Mouse (Mus musculus) lung, postnatal 14 days (tissue): ENCODE measurements around the gene Cald1.
A peak's percentile ranks its signal among the peaks of the same experiment; 100 is the strongest.

Experiments used
- DNase-seq: peaks from one replicate; pipeline ENCODE4 v3.0.0; 2021

The Cald1 gene

DNA sequence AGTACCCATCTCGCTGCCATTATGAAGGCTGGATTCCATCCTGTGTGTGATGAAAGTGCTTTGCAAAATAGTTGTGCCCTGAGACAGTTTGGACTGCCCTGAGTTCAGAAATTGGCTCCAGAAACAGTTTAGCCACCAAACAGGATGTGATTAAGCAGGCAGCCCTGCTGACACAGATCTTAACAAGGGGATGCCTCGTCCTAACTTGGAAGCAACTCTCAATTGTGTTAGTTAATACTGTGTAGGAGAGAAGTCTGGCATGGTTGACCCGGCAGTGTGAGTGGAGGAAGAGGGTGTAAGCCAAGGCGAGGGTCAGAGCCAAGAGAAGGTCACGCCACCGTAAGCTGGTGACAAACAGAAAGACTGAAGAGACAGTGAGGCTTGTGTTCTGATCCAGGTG lies 123.4 kb downstream of the Cald1 start:
- no peak for DNase-seq

DNA sequence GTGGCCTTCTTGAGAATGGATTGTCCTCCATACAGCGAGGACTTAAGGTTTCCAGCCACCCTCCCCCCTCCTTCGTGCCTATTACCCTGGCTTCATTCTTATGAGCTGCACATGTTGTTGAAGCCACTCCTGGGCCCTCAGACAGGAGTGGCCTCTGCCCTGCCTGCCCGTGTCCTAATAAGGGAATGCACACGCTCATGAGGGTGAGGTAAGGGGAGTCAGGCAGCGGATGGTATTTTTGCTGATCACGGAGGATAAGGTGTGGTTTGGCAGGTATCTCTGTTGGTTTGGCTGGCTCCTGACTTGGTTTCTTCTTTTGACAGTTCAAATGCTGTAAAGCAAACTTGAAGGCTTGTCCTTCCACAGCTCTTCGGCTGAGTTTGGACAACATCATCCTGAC lies 124.4 kb downstream of the Cald1 start:
- no peak for DNase-seq

DNA sequence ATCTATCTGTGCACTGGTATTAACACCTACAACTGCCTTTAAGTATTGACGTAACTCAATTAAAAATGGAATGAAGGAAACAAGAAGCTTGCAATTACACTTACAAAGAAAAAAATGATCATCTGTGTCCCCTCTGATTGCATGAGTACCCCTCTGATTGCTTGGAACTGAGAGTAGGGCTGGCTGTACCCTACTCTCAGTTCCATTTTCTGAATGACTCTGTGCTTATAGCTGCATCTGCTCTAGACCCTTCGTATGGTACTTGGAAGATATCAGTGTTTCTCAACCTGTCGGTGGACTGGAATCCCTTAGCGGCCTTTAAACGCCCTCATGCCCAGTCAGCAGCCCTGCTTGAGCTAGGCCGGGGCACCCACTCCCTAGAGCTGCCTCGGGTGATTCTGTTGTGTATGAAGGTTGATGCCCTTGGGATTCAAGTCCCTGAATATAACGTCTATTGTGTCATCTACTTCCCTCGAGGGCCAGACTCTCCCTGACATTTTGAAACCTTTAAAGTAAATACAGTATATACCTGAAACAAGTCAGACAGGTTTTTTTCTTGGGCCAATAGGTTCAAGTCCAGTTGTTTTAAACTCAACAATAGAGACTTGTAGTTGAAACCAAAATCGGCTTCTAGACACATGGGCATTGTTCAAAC lies 125.1 kb downstream of the Cald1 start:
- DNase-seq = no peak

DNA sequence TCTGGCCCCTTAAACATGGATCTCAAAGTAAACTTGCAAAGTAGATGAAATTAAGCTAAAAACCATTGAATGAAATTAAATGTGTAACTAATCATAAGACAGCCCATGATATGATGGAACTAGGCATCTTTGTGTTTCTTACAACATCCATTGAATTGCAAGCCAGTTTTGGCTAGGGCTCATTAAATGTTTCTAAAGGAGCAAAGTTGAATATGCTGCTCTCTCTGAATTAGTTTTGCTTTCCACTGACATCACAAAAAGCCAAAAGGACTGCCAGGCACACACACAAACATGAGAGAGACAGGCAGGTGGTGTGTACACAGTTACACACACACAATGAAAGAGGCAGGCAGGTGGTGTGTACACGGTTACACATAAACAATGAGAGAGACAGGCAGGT lies 127.4 kb downstream of the Cald1 start:
- DNase-seq = no peak

GRCm38 (mm10) chr6:34726104-34726503 lies 127.8 kb downstream of the Cald1 start:
- DNase-seq = no peak

GRCm38 (mm10) chr6:34727316-34727983 lies 129.2 kb downstream of the Cald1 start:
- DNase-seq = no peak

GRCm38 (mm10) chr6:34729449-34730151 lies 131.3 kb downstream of the Cald1 start:
- DNase-seq = no peak

DNA sequence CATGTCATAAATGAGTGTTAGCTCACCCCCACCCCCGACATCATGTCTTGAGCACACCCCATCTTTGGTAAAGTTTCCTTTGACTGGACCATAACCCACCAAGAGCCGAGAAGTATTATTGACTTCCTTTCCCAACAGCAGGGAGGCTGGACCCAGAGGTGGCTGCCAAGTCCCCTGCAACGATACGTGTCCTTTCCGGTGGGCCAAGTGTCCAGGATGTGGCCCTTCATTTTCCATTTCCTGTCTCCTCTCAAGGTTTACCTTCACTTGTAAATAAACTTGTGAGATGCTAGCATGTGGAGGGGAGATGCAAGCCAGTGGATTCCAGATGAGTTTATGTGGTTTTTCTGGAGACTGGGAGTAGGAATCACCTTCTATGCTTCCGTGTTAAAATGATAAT lies 132.7 kb downstream of the Cald1 start:
- DNase-seq = no peak

- DNase-seq = no peak
Observed at GRCm38 (mm10) chr6:34731529-34731928, 133.2 kb downstream of the Cald1 start.

DNA sequence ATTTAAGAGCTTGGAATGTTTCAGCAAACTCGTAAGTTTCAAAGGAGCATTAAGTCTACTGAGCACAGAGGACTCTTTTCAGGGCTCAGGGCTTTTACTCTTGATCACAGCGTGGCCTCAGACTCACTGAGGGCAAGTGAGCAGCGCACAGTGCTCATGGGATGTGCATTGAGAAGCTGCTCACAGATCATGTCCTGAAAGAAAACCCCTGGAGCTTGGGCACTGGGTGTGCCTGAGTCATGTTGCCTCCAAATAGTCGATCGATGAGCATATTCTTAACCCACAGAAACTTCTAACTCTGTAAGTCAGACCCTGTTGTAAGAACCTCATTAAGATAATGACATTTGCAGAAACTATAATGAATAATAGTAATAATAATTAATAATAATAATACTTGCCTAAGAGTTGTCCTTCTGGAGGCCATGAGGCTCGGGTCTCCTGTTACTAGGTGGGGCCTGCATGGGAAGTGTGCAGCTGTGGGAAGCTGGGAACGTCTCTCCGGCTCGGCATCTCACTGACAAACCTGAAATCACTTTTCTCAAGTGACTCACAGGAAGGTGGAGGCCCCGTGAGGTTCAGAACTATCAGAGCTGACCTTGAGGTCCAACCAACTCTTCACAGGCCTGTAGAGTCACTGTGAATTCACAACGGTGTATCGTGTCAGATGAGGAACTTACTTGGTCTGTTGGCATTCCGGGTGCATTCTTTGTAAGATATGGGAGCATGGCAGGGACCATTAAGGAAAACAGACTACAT lies 136.8 kb downstream of the Cald1 start:
- DNase-seq = no peak

DNA sequence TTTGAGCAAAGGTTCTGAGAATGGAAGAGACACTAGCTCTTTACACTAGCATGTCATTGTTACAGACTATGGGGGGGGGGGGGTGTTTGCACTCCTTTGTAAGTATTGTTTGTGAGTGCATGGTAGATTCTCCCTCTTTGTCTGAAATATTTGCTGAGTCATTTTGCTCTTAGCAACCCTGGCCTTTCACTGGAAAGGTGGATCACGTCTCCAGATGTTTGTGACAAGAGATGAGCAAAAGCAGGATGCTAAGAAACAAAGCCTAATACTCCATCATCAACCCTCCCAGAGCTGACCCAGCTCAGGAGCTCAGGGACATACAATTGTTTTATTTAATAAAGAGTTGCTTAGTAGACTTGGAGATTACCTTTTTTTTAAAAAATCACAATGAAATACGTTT lies 138.6 kb downstream of the Cald1 start:
- DNase-seq = no peak

DNA sequence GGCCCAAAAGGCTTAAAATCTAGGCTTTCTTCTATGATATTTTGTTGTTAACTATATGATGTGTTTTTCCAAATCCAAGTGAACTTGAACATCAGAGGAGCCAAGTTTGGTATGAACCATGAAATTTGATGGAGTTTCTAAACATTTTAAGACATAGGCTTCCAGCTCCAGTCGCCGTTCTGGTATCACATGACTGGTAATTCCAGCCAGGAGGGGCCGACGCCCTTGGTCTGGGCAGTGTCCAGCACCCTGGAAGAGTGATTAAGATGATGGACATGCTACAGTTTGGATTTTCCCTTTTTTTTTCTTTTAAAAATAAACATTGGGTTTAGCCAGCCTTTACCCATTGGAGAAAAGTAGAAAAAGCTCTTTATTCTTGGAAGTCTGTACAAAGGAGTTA lies 145.6 kb downstream of the Cald1 start:
- peak; percentile 15 for DNase-seq

DNA sequence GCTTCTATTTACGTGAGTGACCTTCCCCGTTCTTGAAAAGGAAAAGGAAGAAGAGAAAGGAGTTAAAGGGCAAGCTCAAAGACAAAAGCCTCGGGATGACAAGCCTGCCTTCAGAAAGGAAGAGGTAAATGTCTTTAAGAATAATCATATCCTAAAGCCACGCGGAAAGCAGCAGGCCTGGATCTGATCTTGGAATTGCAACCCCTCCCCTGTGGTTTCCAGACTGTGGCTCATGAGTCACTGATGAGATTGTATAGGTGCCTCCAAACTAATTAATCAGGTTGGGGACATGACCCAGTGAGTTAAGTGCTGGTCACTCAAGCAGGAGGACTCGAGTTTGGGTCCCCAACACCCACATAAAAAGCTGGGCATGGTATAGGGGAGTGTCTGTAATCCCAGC lies 149.5 kb downstream of the Cald1 start:
- DNase-seq = no peak

DNA sequence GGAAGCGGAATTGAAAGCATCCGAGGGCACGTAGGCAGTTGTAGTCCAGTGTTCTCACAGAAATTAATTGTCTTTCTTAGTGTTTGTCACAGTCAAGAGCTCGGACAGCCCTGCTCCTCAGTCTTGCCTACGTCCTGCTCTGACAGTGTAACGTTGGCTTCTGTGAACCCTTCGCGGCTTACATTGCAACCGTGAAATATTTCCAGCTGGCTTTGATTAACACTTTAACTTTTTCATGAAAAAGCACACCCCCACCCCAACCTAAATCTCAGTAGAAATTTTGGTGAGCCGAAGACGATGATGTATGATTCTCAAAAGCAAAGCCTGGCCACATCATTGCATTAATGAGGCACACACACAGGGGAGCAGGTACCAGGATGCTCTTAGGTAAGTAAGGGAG lies 150.3 kb downstream of the Cald1 start:
- no peak for DNase-seq

DNA sequence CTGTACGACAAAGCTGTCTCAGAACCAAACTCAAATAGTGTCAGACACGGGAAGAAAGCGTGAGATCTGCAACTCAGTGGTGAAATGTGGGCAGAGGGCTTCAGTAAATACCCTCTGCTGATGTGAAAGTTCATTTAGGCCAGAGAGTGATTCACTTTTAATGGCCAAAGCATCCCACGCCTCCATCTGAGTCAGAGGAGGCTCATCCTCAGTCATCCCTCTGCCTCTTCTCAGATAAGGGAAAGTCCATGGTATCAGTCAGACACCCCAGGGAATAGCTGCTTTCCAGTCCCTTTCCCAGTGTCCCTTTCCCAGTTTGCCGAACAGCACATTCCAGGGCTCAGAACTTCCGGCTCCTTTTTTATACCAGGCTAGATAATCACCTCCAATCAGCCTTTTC lies 151.2 kb downstream of the Cald1 start:
- DNase-seq = no peak

DNA sequence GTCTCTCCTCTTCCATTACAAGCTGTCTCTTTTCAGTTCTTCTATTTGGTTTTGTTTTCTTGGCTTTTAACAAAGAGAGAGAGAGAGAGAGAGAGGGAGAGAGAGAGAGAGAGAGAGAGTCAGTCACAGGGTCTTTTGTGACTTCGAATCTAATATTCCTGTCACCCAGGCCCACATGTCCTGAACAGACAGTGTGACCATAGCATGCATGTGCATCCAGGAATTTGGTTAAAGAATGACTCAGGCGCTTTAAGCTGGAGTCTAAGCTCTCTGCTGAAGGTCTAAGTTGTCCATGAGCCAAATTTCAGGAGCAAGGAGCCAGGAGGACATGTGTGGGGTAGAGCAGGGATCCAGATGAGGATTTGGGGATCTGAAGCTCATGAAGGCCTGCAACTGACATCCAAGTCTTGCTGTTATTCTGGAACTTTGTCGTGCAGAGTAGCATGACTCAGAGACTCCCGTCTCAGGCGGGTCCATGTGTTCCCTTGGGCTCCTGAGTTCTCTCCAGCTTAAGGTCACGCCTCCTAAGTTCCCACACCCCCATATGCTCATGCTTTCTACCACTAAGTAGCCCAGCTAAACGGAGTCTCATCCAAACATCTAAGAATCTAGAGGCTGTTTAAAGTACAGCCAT lies 152.3 kb downstream of the Cald1 start:
- no peak for DNase-seq

DNA sequence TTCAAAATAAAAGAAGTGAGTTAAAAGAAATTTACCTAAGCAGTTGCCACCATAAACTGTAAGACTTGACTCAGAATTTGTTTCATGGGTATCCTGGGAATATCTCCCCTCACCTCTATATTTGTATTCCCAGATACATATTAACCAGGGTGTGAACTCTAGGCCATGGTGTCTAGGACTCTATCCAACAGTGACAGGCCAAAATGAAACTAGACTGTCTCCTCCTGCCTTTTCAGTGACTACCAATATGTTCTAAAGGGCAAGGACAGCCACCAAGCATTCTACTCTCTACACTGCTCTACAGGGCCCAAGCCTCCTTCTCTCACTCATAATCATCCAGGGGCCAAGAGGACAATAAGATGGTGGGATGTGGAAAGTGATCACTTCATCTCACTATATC lies 153.3 kb downstream of the Cald1 start:
- no peak for DNase-seq

- DNase-seq = peak; percentile 71
Observed at GRCm38 (mm10) chr6:34754448-34754847, 156.1 kb downstream of the Cald1 start.

GRCm38 (mm10) chr6:34758340-34758739 lies 160.0 kb downstream of the Cald1 start:
- DNase-seq = no peak

DNA sequence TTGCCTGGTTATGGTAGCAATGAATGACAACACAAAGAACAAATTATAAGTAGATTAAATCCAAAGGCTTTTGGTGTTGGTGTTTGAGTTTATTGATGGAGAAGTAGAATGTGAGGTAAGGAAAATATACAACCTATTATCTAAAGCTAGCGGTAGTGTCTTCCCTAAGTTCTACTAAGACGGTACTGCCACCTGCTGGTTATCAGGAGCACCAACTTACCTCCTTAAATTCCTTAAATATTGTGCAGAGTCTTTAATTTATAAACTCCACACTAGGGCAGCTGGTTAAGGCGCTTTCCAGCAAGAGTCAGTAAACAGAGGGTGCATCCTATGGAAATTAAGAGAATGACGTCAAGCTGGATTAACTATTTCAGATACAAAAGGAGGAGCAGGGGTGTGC lies 161.7 kb downstream of the Cald1 start:
- DNase-seq = peak; percentile 72

GRCm38 (mm10) chr6:34765721-34766120 lies 167.4 kb downstream of the Cald1 start:
- DNase-seq = no peak

GRCm38 (mm10) chr6:34769984-34770383 lies 171.7 kb downstream of the Cald1 start:
- no peak for DNase-seq

GRCm38 (mm10) chr6:34770491-34770890 lies 172.2 kb downstream of the Cald1 start:
- no peak for DNase-seq
